Mouse (Mus musculus) heart, adult 9 months (tissue): ENCODE measurements around the gene Ctf1.
"Not testable (repeated sequence)": the region's sequence is repeated elsewhere in the genome, so short reads cannot be mapped to it uniquely, and the experiment has no call there.

Experiments used
- DNase-seq, 2 experiments: peaks; one replicate each; pipeline ENCODE4 v3.0.0; 2022; ENCODE audit warnings: low spot score in 2 of 2

Ctf1 gene

GRCm38 (mm10) chr7:127693290-127693689 lies 19.2 kb upstream of the Ctf1 start:
- no peak for DNase-seq

- DNase-seq = not testable (repeated sequence)
These were observed 18.8 kb upstream of the Ctf1 start for GRCm38 (mm10) chr7:127693730-127694129.

- DNase-seq = no peak
These were observed 13.6 kb upstream of the Ctf1 start for GRCm38 (mm10) chr7:127698986-127699385.

- DNase-seq = no peak
These were observed 11.7 kb upstream of the Ctf1 start for GRCm38 (mm10) chr7:127700712-127701331.

- DNase-seq = no peak
These were observed 8.9 kb upstream of the Ctf1 start for GRCm38 (mm10) chr7:127703561-127704178.

- no peak for DNase-seq
These were observed 7.9 kb upstream of the Ctf1 start for GRCm38 (mm10) chr7:127704598-127704997.

- no peak for DNase-seq
These were observed 6.8 kb upstream of the Ctf1 start for GRCm38 (mm10) chr7:127705706-127706105.

GRCm38 (mm10) chr7:127707045-127707956 lies 5.2 kb upstream of the Ctf1 start:
- DNase-seq = no peak

GRCm38 (mm10) chr7:127707957-127708206 lies 4.7 kb upstream of the Ctf1 start:
- peak in 1 of 2 experiments; percentile 32 for DNase-seq

GRCm38 (mm10) chr7:127708207-127709078 lies 4.1 kb upstream of the Ctf1 start, which contains the start of gene Bcl7c:
Bcl7c (minus strand) TSS chr7:127708933.
- DNase-seq = peak; percentile 91 to 92

- DNase-seq = no peak
These were observed 3.1 kb upstream of the Ctf1 start for GRCm38 (mm10) chr7:127709261-127709979.

- no peak for DNase-seq
These were observed 1.5 kb upstream of the Ctf1 start for GRCm38 (mm10) chr7:127711031-127711430.

GRCm38 (mm10) chr7:127711456-127711855 lies 1.1 kb upstream of the Ctf1 start:
- DNase-seq = no peak

GRCm38 (mm10) chr7:127714816-127715215 lies 2.3 kb downstream of the Ctf1 start:
- no peak for DNase-seq

- DNase-seq = peak; percentile 40 to 48
These were observed 4.5 kb downstream of the Ctf1 start for GRCm38 (mm10) chr7:127716992-127717391.

GRCm38 (mm10) chr7:127718339-127718738 lies 5.8 kb downstream of the Ctf1 start:
- no peak for DNase-seq

GRCm38 (mm10) chr7:127719258-127719657 lies 6.7 kb downstream of the Ctf1 start:
- no peak for DNase-seq

- DNase-seq = no peak
These were observed 13.0 kb downstream of the Ctf1 start for GRCm38 (mm10) chr7:127725490-127725889.

GRCm38 (mm10) chr7:127725924-127726323 lies 13.4 kb downstream of the Ctf1 start:
- no peak for DNase-seq

- DNase-seq = no peak
These were observed 15.4 kb downstream of the Ctf1 start for GRCm38 (mm10) chr7:127727898-127728297.

- DNase-seq = no peak
These were observed 17.6 kb downstream of the Ctf1 start for GRCm38 (mm10) chr7:127730170-127730569.
